Mouse (Mus musculus) brain, embryonic 14.5 days (tissue): ENCODE measurements at regions not wholly inside any gene's neighbourhood (a gene's known extent, or its start where the extent isn't known, plus 50 kb on each side); places are given as distances from the start of the nearest gene placed in this dataset.

Experiments used
- CTCF ChIP-seq: fragments of 200-500 bp; IDR thresholded peaks from 2 replicates; pipeline ENCODE4 v1.5.1; 2012; ENCODE audit warnings: inconsistent platforms, mild to moderate bottlenecking, moderate library complexity, borderline replicate concordance; ENCODE audit not compliant: insufficient read depth, insufficient read length; ENCODE audit errors: extremely low read depth
- POLR2A ChIP-seq: fragments of 200-500 bp; IDR thresholded peaks from 2 replicates; pipeline ENCODE4 v1.6.1; 2012; ENCODE audit warnings: mild to moderate bottlenecking, inconsistent platforms, borderline replicate concordance; ENCODE audit not compliant: poor library complexity, insufficient read depth, insufficient read length, severe bottlenecking; ENCODE audit errors: extremely low read depth

DNA sequence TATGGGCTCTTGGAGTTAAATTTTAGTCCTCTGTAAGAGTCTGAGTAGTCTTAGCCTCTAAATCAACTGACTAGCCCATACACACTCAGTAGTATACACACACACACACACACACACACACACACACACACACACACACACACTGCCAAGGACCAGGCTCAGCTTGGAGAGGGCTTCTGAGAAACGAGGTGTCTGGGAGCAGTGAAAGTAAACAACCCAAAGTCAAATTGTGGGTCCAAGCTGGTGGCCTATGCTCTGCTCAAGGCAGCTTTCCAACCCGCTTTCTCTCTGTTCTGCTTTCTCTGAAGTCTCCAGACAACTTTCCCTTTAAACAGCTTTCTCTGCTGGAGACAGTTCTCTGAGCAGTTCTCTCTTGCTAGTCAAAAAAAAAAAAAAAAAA is 157.6 kb upstream of the Ubash3b start:
- TF ChIP-seq POLR2A: no peak
- no peak for TF ChIP-seq CTCF
